Mouse (Mus musculus) limb, embryonic 11.5 days (tissue): ENCODE results near the gene Rfxap. TPM values are rescaled to one million over a fixed set of nuclear protein-coding genes. Genes with fewer than 3 reads are reported as not detected.
"Not testable (repeated sequence)": the region's sequence is repeated elsewhere in the genome, so short reads cannot be mapped to it uniquely, and the experiment has no call there.

ENCODE experiments used
- ATAC-seq: fragments of 200-750 bp; cut with Nextera tagmentation; 2 replicates; pipeline ENCODE4 v1.8.0; 2017; ENCODE audit warnings: low read depth; ENCODE audit not compliant: insufficient number of reproducible peaks, low FRiP score, low TSS enrichment
- DNase-seq: peaks from one replicate; pipeline ENCODE4 v3.0.0-alpha.2; 2015; ENCODE audit warnings: low spot score
- H3K27ac ChIP-seq: fragments of 300-500 bp; sonication (generic); replicated peaks from 2 replicates; pipeline ENCODE4 v1.5.1; 2014; ENCODE audit warnings: low read depth, mild to moderate bottlenecking, low read length
- H3K27me3 ChIP-seq: fragments of 300-500 bp; sonication (generic); 2 replicates; pipeline ENCODE4 v1.6.1; 2014; ENCODE audit warnings: mild to moderate bottlenecking, low read length, mixed read lengths; ENCODE audit not compliant: control insufficient read depth, insufficient read depth
- H3K36me3 ChIP-seq: fragments of 300-500 bp; sonication (generic); 2 replicates; pipeline ENCODE4 v1.6.1; 2014; ENCODE audit warnings: mild to moderate bottlenecking, low read length, moderate library complexity, mixed read lengths; ENCODE audit not compliant: control insufficient read depth, insufficient read depth
- H3K4me1 ChIP-seq: fragments of 300-500 bp; sonication (generic); 2 replicates; pipeline ENCODE4 v1.6.1; 2014; ENCODE audit warnings: low read length, mixed read lengths; ENCODE audit not compliant: control insufficient read depth, insufficient read depth
- H3K4me2 ChIP-seq: fragments of 300-500 bp; sonication (generic); 2 replicates; pipeline ENCODE4 v1.6.1; 2014; ENCODE audit warnings: low read depth, mild to moderate bottlenecking, moderate library complexity; ENCODE audit not compliant: severe bottlenecking
- H3K4me3 ChIP-seq: fragments of 300-500 bp; sonication (generic); 2 replicates; pipeline ENCODE4 v1.5.1; 2014; ENCODE audit warnings: low read depth, low read length
- H3K9ac ChIP-seq: fragments of 300-500 bp; sonication (generic); 2 replicates; pipeline ENCODE4 v1.6.1; 2014; ENCODE audit warnings: mild to moderate bottlenecking, low read length
- H3K9me3 ChIP-seq: fragments of 300-500 bp; sonication (generic); 2 replicates; pipeline ENCODE4 v1.6.1; 2016; ENCODE audit warnings: low read length; ENCODE audit not compliant: control insufficient read depth
- WGBS: fragments of 180-500 bp; shearing (Covaris S2); extraction: QIAGEN DNeasy Blood & Tissue Kit; methylation state at CpG from one replicate; pipeline ENCODE4 v1.1.7; 2014; 5-methylcytosine and 5-hydroxymethylcytosine counted together
- polyA plus RNA-seq: library from polyadenylated mRNA; unstranded; fragments of >200 nt; fragmentation: Nextera tagmentation; extraction: Ambion mirVana; gene quantifications from 2 replicates; pipeline ENCODE4 v1.2.1, GENCODE M21; 2014

Rfxap gene
- polyA plus RNA-seq, 1 experiment from 2014 or later = 49.1 TPM

GRCm38 (mm10) chr3:54790601-54791000 is 17.0 kb downstream of the Rfxap start:
- Histone ChIP-seq H3K27ac (no peak overlapping the region), H3K4me2 (no peak overlapping the region), H3K4me3 (no peak overlapping the region), H3K9ac (no peak overlapping the region), H3K4me1 (no peaks in the 10 kb centered on the region), H3K9me3 (peaks cover 2% of the 10 kb centered on the region; the same call in 1 of the 2 replicates), H3K36me3 (no peaks in the 10 kb centered on the region), H3K27me3 (no peaks in the 10 kb centered on the region)
- ATAC-seq (no peak), DNase-seq (no peak)
- 63% methylated on average over 2 of the region's 2 CpGs for WGBS

- 76% methylated on average over 7 of the region's 7 CpGs for WGBS
- H3K4me1 ChIP-seq = no peaks in the 10 kb centered on the region
- no peaks in the 10 kb centered on the region for H3K27me3 ChIP-seq
- H3K4me3 ChIP-seq = no peak overlapping the region
- no peak for DNase-seq
- no peak for ATAC-seq
- no peaks in the 10 kb centered on the region; the same call in 1 of the 2 replicates for H3K9me3 ChIP-seq
- no peaks in the 10 kb centered on the region for H3K36me3 ChIP-seq
- no peak overlapping the region for H3K9ac ChIP-seq
- no peak overlapping the region for H3K4me2 ChIP-seq
- H3K27ac ChIP-seq = no peak overlapping the region
Observed at GRCm38 (mm10) chr3:54775989-54776631, 31.5 kb downstream of the Rfxap start.

- H3K27ac ChIP-seq = no peak overlapping the region
- no peaks in the 10 kb centered on the region; the same call in 1 of the 2 replicates for H3K9me3 ChIP-seq
- no peaks in the 10 kb centered on the region for H3K27me3 ChIP-seq
- H3K4me1 ChIP-seq = no peaks in the 10 kb centered on the region
- DNase-seq (no peak), ATAC-seq (no peak)
- H3K36me3 ChIP-seq = no peaks in the 10 kb centered on the region
- no peak overlapping the region for H3K4me3 ChIP-seq
- no peak overlapping the region for H3K9ac ChIP-seq
- 83% methylated on average over 6 of the region's 6 CpGs for WGBS
- H3K4me2 ChIP-seq = no peak overlapping the region
Observed at GRCm38 (mm10) chr3:54773613-54774012, 34.0 kb downstream of the Rfxap start.

- DNase-seq (no peak), ATAC-seq (no peak)
- no peaks in the 10 kb centered on the region; the same call in 1 of the 2 replicates for H3K9me3 ChIP-seq
- no peak overlapping the region for H3K4me3 ChIP-seq
- 81% methylated on average over 17 of the region's 17 CpGs for WGBS
- H3K9ac ChIP-seq = no peak overlapping the region
- H3K4me2 ChIP-seq = no peak overlapping the region
- H3K4me1 ChIP-seq = no peaks in the 10 kb centered on the region
- H3K27ac ChIP-seq = no peak overlapping the region
- no peaks in the 10 kb centered on the region for H3K36me3 ChIP-seq
- no peaks in the 10 kb centered on the region for H3K27me3 ChIP-seq
Observed at GRCm38 (mm10) chr3:54769349-54770275, 38.0 kb downstream of the Rfxap start.

- no peaks in the 10 kb centered on the region for H3K27me3 ChIP-seq
- H3K9me3 ChIP-seq = no peaks in the 10 kb centered on the region; the same call in 1 of the 2 replicates
- H3K27ac ChIP-seq = no peak overlapping the region
- H3K9ac ChIP-seq = no peak overlapping the region
- no peak overlapping the region for H3K4me3 ChIP-seq
- no peaks in the 10 kb centered on the region for H3K36me3 ChIP-seq
- H3K4me2 ChIP-seq = no peak overlapping the region
- 93% methylated on average over 8 of the region's 8 CpGs for WGBS
- DNase-seq (no peak), ATAC-seq (no peak)
- H3K4me1 ChIP-seq = no peaks in the 10 kb centered on the region
Observed at GRCm38 (mm10) chr3:54768592-54768991, 39.0 kb downstream of the Rfxap start.

GRCm38 (mm10) chr3:54766811-54767210 is 40.8 kb downstream of the Rfxap start:
- no peak overlapping the region for H3K4me3 ChIP-seq
- no peaks in the 10 kb centered on the region for H3K36me3 ChIP-seq
- DNase-seq = no peak
- H3K9me3 ChIP-seq = no peaks in the 10 kb centered on the region
- no peak overlapping the region for H3K9ac ChIP-seq
- no peak for ATAC-seq
- H3K27ac ChIP-seq = no peak overlapping the region
- H3K4me2 ChIP-seq = no peak overlapping the region
- no peaks in the 10 kb centered on the region for H3K27me3 ChIP-seq
- 79% methylated on average over 5 of the region's 5 CpGs for WGBS
- H3K4me1 ChIP-seq = no peaks in the 10 kb centered on the region

GRCm38 (mm10) chr3:54766034-54766433 is 41.6 kb downstream of the Rfxap start:
- no peak overlapping the region for H3K4me2 ChIP-seq
- ATAC-seq (no peak), DNase-seq (no peak)
- no peak overlapping the region for H3K27ac ChIP-seq
- H3K9me3 ChIP-seq = no peaks in the 10 kb centered on the region
- H3K4me3 ChIP-seq = no peak overlapping the region
- no peak overlapping the region for H3K9ac ChIP-seq
- no peaks in the 10 kb centered on the region for H3K4me1 ChIP-seq
- 81% methylated on average over 14 of the region's 14 CpGs for WGBS
- H3K36me3 ChIP-seq = no peaks in the 10 kb centered on the region
- no peaks in the 10 kb centered on the region for H3K27me3 ChIP-seq

GRCm38 (mm10) chr3:54765521-54765920 is 42.1 kb downstream of the Rfxap start:
- WGBS = 92% methylated on average over 6 of the region's 6 CpGs
- not testable (repeated sequence) for H3K4me2 ChIP-seq
- DNase-seq = peak; percentile 32

More at GRCm38 (mm10) chr3:54765521-54765920, 42.1 kb downstream of the Rfxap start:
- not testable (repeated sequence) for H3K27me3 ChIP-seq, ATAC-seq, H3K9ac ChIP-seq, H3K4me3 ChIP-seq, H3K9me3 ChIP-seq, H3K4me1 ChIP-seq, H3K36me3 ChIP-seq, H3K27ac ChIP-seq
